Mouse (Mus musculus) adrenal gland, adult 18-20 months (tissue): ENCODE results near the gene Ms4a4b. TPM values are rescaled to one million over a fixed set of nuclear protein-coding genes. Genes with fewer than 3 reads are reported as not detected.
"Not testable (repeated sequence)": the region's sequence is repeated elsewhere in the genome, so short reads cannot be mapped to it uniquely, and the experiment has no call there.

Experiments
- DNase-seq, 2 experiments: peaks; one replicate each; pipeline ENCODE4 v3.0.0; 2021 to 2022; ENCODE audit warnings: low spot score in 2 of 2
- total RNA-seq, 2 experiments: library from RNA; stranded (reverse); gene quantifications; 1 replicate in 1 of 2; 2 replicates in 1 of 2; pipeline ENCODE4 v1.2.3; 2021

Ms4a4b gene
- total RNA-seq, 2 experiments from 2014 or later: 0.70 to 2.0 TPM

DNA sequence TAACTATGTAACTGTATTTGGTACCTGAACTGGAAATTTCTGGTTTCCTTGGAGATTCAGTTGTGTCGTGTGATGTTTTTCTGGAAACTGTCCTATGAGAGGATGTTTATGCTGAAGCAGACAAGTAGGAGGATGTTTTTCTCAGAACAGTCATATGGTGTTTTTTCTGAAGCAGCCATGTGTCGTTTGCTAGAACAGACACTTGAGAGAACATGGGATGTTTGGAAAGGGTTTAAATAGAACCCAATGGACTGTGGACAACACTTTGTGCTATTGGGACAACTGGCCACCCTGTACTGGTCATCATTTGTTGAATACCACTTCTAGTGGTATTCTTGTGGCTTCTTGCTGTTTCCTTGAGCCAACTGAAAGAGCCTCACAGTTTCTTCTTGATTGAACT is 42.4 kb downstream of the Ms4a4b start, which contains the start of gene Gm8369:
Gene Gm8369, plus strand, starts transcription at position 193 of the 400 bp plus-strand sequence.
- no peak for DNase-seq

DNA sequence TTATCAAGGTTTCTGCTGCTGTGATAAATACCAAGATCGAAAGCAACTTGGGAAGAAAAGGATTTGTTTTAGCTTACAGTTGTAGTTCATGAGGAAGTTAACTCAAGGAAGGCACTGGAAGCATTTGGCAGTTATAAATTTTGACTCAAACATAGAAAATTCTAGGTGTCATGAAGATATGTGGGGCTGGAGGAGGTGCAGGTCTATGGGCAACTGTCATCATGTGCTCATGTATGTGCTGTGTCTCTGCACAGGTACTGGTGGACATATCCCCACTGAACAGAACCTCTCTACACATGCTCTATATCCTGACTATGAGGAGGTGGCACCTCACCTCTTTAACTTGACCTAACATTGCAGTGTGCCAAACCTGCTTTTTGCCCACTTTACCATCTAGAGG is 43.2 kb downstream of the Ms4a4b start:
- no peak for DNase-seq

DNA sequence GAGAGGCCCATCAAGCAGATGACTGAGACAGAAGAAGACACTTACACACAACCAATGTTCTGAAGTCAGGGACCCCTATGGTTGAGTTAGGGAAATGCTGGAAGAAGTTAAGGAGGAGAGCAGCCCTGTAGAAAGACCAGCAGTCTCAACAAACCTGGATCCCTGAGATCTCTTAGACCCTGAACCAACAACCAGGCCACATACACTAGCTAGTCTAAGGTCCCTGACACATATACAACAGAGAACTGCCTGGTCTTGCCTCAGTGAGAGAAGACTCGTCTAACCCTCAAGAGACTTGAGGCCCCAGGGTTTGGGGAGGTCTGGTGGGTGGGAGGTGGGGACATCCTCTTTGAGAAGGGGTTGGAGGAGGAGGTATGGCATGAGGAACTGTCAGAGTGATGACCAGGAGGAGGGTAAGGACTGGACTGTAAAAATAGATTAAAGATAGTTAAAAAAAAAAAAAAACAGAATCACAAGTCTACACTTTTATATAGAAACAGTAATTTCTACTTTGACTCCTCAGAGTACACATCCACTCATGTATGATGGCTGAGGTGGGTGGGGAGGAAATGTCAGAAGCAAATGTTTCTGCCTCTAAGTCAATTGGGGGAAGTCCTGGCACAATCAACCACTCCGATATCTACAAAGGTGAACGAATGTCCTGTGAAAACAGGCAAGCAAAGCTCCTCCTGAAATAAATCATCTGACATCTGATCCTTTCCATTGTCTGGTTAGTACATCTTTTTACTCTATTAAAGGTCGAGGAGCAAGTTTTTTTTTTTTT is 48.2 kb downstream of the Ms4a4b start:
- DNase-seq: no peak

DNA sequence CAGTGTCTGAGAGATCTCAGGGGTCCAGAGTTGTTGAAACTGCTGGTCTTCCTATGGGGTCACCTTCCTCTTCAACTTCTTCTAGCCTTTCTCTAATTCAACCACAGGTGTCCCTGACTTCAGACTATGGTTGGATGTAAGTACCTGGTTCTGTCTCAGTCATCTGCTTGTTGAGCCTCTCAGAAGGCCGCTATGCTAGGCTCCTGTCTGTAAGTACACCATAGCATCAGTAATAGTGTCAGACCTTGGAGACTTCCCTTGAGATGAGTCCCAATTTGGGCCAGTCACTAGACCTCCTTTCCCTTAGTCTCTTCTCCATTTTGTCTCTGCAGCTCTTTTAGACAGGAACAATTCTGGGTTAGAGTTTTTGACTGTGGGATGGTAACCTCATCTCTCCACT is 49.3 kb downstream of the Ms4a4b start:
- DNase-seq: no peak

DNA sequence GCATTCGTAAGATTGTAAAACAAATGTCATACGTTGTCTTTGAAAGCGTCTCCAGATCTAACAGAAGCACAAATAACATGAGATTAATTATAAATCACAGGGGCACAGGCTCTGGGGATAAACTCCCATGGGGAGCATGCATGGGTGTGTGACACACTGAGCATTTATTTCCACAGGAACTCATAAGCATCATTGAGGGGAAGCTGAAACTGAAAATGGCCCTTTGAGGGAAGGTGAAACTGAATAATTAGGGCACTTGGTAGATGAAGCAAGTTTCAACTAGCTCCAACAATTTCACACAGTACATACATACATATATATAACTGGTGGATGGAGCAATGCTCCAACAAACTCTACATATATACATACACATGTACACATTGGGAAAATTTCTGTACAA is 51.2 kb downstream of the Ms4a4b start:
- no peak for DNase-seq

DNA sequence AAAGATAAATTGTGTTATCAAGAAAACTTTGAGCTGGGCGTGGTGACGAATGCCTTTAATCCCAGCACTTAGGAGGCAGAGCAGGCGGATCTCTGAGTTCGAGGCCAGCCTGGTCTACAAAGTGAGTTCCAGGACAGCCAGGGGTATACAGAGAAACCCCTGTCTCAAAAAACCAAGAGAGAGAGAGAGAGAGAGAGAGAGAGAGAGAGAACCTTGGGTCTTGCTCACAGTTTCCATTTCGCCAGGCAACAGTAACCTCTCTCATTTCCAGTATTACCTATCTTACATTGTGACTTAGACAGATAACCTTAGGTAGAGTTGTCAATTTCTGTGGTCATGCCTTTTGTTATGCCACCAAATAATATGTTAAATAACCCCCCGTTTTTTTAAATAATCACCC is 53.0 kb downstream of the Ms4a4b start:
- no peak for DNase-seq

DNA sequence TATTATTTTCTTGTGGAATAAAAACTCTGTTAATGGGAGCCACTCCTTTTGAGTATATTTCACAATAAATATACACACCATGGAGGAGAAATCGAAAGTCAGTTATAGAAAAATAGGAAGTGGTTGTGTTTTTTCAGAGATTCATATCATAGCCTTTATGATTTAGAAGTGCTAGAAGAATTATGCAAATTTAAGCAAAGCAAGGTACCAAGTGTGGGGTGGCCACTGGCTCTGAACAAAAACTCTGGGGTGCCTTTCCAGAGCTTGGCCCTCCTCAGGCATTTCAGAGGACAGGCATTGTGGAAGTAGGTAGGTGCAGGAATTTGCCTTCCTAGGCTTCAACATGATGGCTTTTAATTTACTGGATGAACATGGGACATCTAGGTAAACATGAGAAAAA is 53.9 kb downstream of the Ms4a4b start:
- not testable (repeated sequence) for DNase-seq

DNA sequence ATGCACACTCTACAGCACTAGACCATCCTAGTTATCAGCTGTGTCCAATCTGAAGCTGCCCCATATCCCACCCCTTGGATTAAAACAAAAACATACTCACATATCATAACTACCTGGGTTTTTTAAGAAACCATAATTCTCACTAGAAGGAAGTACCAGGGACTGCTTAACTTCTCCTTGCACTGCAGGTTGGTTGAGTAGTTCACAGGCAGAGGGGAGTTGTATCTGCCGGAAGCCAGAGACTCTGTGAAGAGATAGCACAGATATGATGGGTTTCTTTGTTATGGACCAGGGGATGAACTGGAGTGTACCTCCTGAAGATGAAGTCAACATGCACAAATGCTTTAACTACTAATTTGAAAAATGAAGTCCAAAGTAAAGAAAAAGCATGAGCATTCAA is 57.4 kb downstream of the Ms4a4b start:
- DNase-seq: no peak

DNA sequence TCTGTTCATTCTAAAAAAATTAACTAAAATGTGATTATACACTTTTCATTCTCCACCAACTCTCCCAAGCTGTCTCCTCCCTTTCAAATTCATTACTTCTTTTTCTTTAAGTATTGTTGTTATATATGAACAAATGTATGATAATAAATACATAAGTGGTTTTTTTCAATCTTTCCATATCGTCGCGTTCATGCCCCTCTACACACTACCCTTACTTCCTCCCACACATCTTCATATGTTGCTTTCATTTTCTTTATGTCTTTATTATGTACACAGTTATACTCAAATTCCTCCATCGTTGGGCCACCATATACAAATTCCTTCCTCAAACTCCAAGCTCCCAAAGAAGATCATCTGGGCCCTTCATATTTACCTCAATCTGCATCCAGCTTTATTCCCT is 58.0 kb downstream of the Ms4a4b start:
- DNase-seq: no peak

DNA sequence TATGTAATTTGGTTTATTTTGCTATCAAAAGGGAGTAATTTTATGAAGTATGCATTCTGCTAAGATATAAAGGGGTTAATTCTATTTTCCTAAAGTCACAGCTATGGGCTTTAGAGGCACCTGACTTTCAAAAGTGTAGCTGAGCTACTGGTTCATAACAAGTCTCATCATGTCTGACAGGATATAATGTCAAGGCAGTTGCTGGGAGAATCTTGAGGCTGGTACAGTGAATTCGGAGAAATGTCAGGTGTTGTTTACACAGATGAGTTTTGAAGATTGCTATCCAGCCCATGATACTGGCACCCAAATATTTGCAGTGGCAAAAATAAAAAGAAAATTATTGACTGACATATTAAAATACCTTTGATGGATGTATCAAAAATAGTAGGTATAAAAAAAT is 61.5 kb downstream of the Ms4a4b start:
- DNase-seq: no peak

DNA sequence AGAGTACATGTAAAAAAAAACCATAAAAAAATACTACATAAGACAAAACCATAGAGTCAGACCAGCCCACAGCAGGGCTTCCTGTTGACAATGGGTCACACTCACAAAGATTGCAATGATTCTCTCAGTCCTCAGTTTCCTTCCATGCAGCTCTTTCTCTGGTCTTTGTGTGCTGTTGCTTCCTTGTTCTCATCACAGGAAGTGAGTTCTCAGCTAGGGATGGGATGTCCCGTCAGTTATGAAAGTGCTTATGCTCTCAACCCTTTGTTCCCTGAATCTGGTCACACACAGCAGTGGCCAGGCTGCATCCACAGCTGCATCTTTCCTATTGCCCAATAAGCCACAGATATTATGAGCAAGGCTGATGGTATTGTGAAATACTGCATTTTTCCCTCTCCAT is 70.1 kb downstream of the Ms4a4b start:
- no peak for DNase-seq

DNA sequence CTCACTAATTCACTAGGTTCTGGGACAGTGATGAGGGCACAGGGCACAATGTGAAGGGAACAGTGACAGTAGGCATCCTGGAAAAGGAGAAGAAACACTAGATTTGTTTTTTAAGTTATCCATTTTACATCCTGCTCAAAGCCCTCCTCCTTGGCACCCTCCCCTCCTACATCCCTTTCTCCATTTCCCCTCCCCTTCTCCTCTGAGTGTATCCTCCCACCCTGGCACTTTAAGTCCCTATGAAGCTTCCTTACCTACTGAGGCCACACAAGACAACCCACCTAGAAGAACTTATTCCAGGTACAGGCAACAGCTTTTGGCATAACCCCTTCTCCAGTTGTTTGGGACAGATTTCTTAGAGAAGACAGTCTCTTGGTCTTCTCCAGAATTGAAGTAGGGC is 72.9 kb downstream of the Ms4a4b start, which contains the start of gene Ms4a6b:
Gene Ms4a6b, plus strand, starts transcription at position 267 of the 400 bp plus-strand sequence.
- no peak for DNase-seq

Other genes with a start within 250 kb of the Ms4a4b start
- not detected for gene Ms4a13, start 246.8 kb upstream of the Ms4a4b start, total RNA-seq
- not detected for gene Ms4a12, start 211.1 kb upstream of the Ms4a4b start, total RNA-seq
- gene Ms4a1, start 177.3 kb upstream of the Ms4a4b start, total RNA-seq: under 1 TPM; 0.29 to 0.30 TPM
- not detected for gene Ms4a5, start 159.7 kb upstream of the Ms4a4b start, total RNA-seq
- under 1 TPM; 0.13 to 0.42 TPM for gene Ms4a14, start 129.1 kb upstream of the Ms4a4b start, total RNA-seq
- 1 to 10 TPM; 1.3 to 6.4 TPM for gene Ms4a7, start 107.4 kb upstream of the Ms4a4b start, total RNA-seq
- 10 to 100 TPM; 10.1 to 12.5 TPM for gene Ms4a4a, start 68.0 kb upstream of the Ms4a4b start, total RNA-seq
- 1 to 10 TPM; 1.5 to 2.9 TPM for gene Ms4a4c, start 38.8 kb upstream of the Ms4a4b start, total RNA-seq
- gene Ms4a6c, start 25.8 kb downstream of the Ms4a4b start, total RNA-seq: 10 to 100 TPM; 14.6 to 21.3 TPM
- 1 to 10 TPM in 1 of 2 experiments, not detected in 1; 1.1 TPM for gene Gm8369, start 42.4 kb downstream of the Ms4a4b start, total RNA-seq
- 10 to 100 TPM; 13.6 to 14.8 TPM for gene Ms4a6b, start 73.0 kb downstream of the Ms4a4b start, total RNA-seq
- gene Ms4a4d, start 93.2 kb downstream of the Ms4a4b start, total RNA-seq: 1 to 10 TPM; 3.5 to 3.9 TPM
- gene Ms4a6d, start 161.3 kb downstream of the Ms4a4b start, total RNA-seq: 10 to 100 TPM in 1 of 2 experiments, 1 to 10 TPM in 1; 8.2 to 11.6 TPM
- gene Ms4a2, start 180.2 kb downstream of the Ms4a4b start, total RNA-seq: not detected
- gene Ms4a3, start 197.3 kb downstream of the Ms4a4b start, total RNA-seq: not detected
- gene Oosp2, start 217.0 kb downstream of the Ms4a4b start, total RNA-seq: under 1 TPM in 1 of 2 experiments, not detected in 1; 0.50 TPM
- gene Oosp1, start 247.6 kb downstream of the Ms4a4b start, total RNA-seq: 1 to 10 TPM in 1 of 2 experiments, not detected in 1; 3.3 TPM